Mouse (Mus musculus) neural tube, embryonic 11.5 days (tissue): ENCODE results near the gene Col6a1. TPM values are rescaled to one million over a fixed set of nuclear protein-coding genes. Genes with fewer than 3 reads are reported as not detected.
"Not testable (repeated sequence)": the region's sequence is repeated elsewhere in the genome, so short reads cannot be mapped to it uniquely, and the experiment has no call there.

ENCODE experiments used
- ATAC-seq: fragments of 200-750 bp; cut with Nextera tagmentation; 2 replicates; pipeline ENCODE4 v1.8.0; 2017; ENCODE audit warnings: moderate number of reproducible peaks, mild to moderate bottlenecking, moderate TSS enrichment, moderate library complexity; ENCODE audit not compliant: insufficient read depth, low FRiP score, low TSS enrichment
- DNase-seq: peaks from one replicate; pipeline ENCODE4 v3.0.0-alpha.2; 2015; ENCODE audit warnings: low spot score
- H3K27ac ChIP-seq: fragments of 300-500 bp; sonication (generic); 2 replicates; pipeline ENCODE4 v1.5.1; 2014; ENCODE audit warnings: low read depth, mild to moderate bottlenecking, low read length
- H3K27me3 ChIP-seq: fragments of 300-500 bp; sonication (generic); 2 replicates; pipeline ENCODE4 v1.6.1; 2014; ENCODE audit warnings: mild to moderate bottlenecking, low read length, mixed read lengths; ENCODE audit not compliant: control insufficient read depth, insufficient read depth
- H3K36me3 ChIP-seq: fragments of 300-500 bp; sonication (generic); 2 replicates; pipeline ENCODE4 v1.6.1; 2014; ENCODE audit warnings: mild to moderate bottlenecking, low read length, moderate library complexity, mixed read lengths; ENCODE audit not compliant: control insufficient read depth, insufficient read depth
- H3K4me1 ChIP-seq: fragments of 300-500 bp; sonication (generic); 2 replicates; pipeline ENCODE4 v1.6.1; 2014; ENCODE audit warnings: low read length, mixed read lengths; ENCODE audit not compliant: control insufficient read depth, insufficient read depth
- H3K4me2 ChIP-seq: fragments of 300-500 bp; sonication (generic); 2 replicates; pipeline ENCODE4 v1.6.1; 2014; ENCODE audit warnings: low read depth, mild to moderate bottlenecking, moderate library complexity
- H3K4me3 ChIP-seq: fragments of 300-500 bp; sonication (generic); 2 replicates; pipeline ENCODE4 v1.5.1; 2014; ENCODE audit warnings: low read depth, low read length
- H3K9ac ChIP-seq: fragments of 300-500 bp; sonication (generic); 2 replicates; pipeline ENCODE4 v1.6.1; 2014; ENCODE audit warnings: mild to moderate bottlenecking, low read length
- H3K9me3 ChIP-seq: fragments of 300-500 bp; sonication (generic); 2 replicates; pipeline ENCODE4 v1.6.1; 2016; ENCODE audit warnings: low read length; ENCODE audit not compliant: control insufficient read depth
- WGBS: fragments of 180-500 bp; shearing (Covaris S2); extraction: QIAGEN DNeasy Blood & Tissue Kit; methylation state at CpG from one replicate; pipeline ENCODE4 v1.1.7; 2014; 5-methylcytosine and 5-hydroxymethylcytosine counted together
- polyA plus RNA-seq: library from polyadenylated mRNA; unstranded; fragments of >200 nt; fragmentation: Nextera tagmentation; extraction: Ambion mirVana; gene quantifications from 2 replicates; pipeline ENCODE4 v1.2.1, GENCODE M21; 2014

Gene Col6a1
- polyA plus RNA-seq, 1 experiment from 2014 or later, result 12.6 TPM

GRCm38 (mm10) chr10:76753640-76754039 is 27.7 kb upstream of the Col6a1 start:
- WGBS, result 88% methylated on average over 3 of the region's 3 CpGs
- no peak for DNase-seq
- ATAC-seq, result no peak

GRCm38 (mm10) chr10:76744267-76744666 is 18.3 kb upstream of the Col6a1 start:
- H3K27me3 ChIP-seq, H3K4me2 ChIP-seq, H3K4me3 ChIP-seq, H3K36me3 ChIP-seq, H3K9me3 ChIP-seq, DNase-seq, H3K27ac ChIP-seq, H3K9ac ChIP-seq, ATAC-seq, H3K4me1 ChIP-seq: not testable (repeated sequence)
- 60% methylated on average over 11 of the region's 11 CpGs for WGBS

More at GRCm38 (mm10) chr10:76753640-76754039, 27.7 kb upstream of the Col6a1 start:
- Histone ChIP-seq H3K9me3 (no peaks in the 10 kb centered on the region), H3K4me1 (no peaks in the 10 kb centered on the region), H3K4me2 (no peak overlapping the region), H3K36me3 (no peaks in the 10 kb centered on the region), H3K27me3 (no peaks in the 10 kb centered on the region), H3K9ac (no peak overlapping the region), H3K27ac (no peak overlapping the region), H3K4me3 (no peak overlapping the region)

- no peaks in the 10 kb centered on the region for H3K9me3 ChIP-seq
- H3K4me1 ChIP-seq, result 0 out of 2 replicates have a peak, but pooled peaks cover 5% of the 10 kb centered on the region
- no peak overlapping the region for H3K4me2 ChIP-seq
- no peaks in the 10 kb centered on the region for H3K36me3 ChIP-seq
- no peak overlapping the region for H3K9ac ChIP-seq
- ATAC-seq, result no peak
- 65% methylated on average over 8 of the region's 8 CpGs for WGBS
- no peaks in the 10 kb centered on the region for H3K27me3 ChIP-seq
- no peak overlapping the region for H3K4me3 ChIP-seq
- H3K27ac ChIP-seq, result no peak overlapping the region
- DNase-seq, result no peak
These were observed 10.8 kb upstream of the Col6a1 start for GRCm38 (mm10) chr10:76736764-76737163.

- Histone ChIP-seq H3K4me2 (no peak overlapping the region), H3K4me3 (no peak overlapping the region), H3K27ac (no peak overlapping the region), H3K4me1 (0 out of 2 replicates have a peak, but pooled peaks cover 5% of the 10 kb centered on the region), H3K36me3 (no peaks in the 10 kb centered on the region), H3K9ac (no peak overlapping the region), H3K9me3 (no peaks in the 10 kb centered on the region), H3K27me3 (no peaks in the 10 kb centered on the region)
- 6% methylated on average over 4 of the region's 4 CpGs for WGBS
- DNase-seq (peak; percentile 80), ATAC-seq (0 out of 2 replicates have a peak, but pooled peaks have one; percentile 45)
These were observed 9.0 kb upstream of the Col6a1 start for GRCm38 (mm10) chr10:76734979-76735378.

GRCm38 (mm10) chr10:76733677-76734068 is 7.7 kb upstream of the Col6a1 start:
- Histone ChIP-seq H3K27ac (0 out of 2 replicates have a peak overlapping the region, but pooled peaks have one; percentile 3), H3K4me1 (0 out of 2 replicates have a peak, but pooled peaks cover 5% of the 10 kb centered on the region), H3K36me3 (no peaks in the 10 kb centered on the region), H3K4me2 (peak overlapping the region; percentile 15; the same call in 1 of the 2 replicates), H3K9me3 (no peaks in the 10 kb centered on the region), H3K4me3 (no peak overlapping the region), H3K27me3 (no peaks in the 10 kb centered on the region), H3K9ac (peak overlapping the region; percentile 27; the same call in 1 of the 2 replicates)
- ATAC-seq (no peak), DNase-seq (no peak)
- WGBS, result 50% methylated on average over 3 of the region's 3 CpGs

- peak; percentile 81 for DNase-seq
- Histone ChIP-seq H3K27ac (0 out of 2 replicates have a peak overlapping the region, but pooled peaks have one; percentile 3), H3K9me3 (no peaks in the 10 kb centered on the region), H3K36me3 (no peaks in the 10 kb centered on the region), H3K4me1 (0 out of 2 replicates have a peak, but pooled peaks cover 5% of the 10 kb centered on the region), H3K27me3 (no peaks in the 10 kb centered on the region), H3K4me3 (no peak overlapping the region), H3K4me2 (peak overlapping the region; percentile 15; the same call in 1 of the 2 replicates), H3K9ac (peak overlapping the region; percentile 27; the same call in 1 of the 2 replicates)
- ATAC-seq, result no peak
- 16% methylated on average over 17 of the region's 17 CpGs for WGBS
These were observed 7.1 kb upstream of the Col6a1 start for GRCm38 (mm10) chr10:76732881-76733676.

GRCm38 (mm10) chr10:76732391-76732790 is 6.4 kb upstream of the Col6a1 start:
- H3K4me2 ChIP-seq, result no peak overlapping the region
- ATAC-seq (no peak), DNase-seq (no peak)
- H3K36me3 ChIP-seq, result no peaks in the 10 kb centered on the region
- no peaks in the 10 kb centered on the region for H3K27me3 ChIP-seq
- WGBS, result 66% methylated on average over 6 of the region's 6 CpGs
- no peak overlapping the region for H3K9ac ChIP-seq
- H3K4me3 ChIP-seq, result no peak overlapping the region
- no peaks in the 10 kb centered on the region for H3K9me3 ChIP-seq
- H3K4me1 ChIP-seq, result 0 out of 2 replicates have a peak, but pooled peaks cover 5% of the 10 kb centered on the region
- no peak overlapping the region; the same call in 1 of the 2 replicates for H3K27ac ChIP-seq

- H3K4me3 ChIP-seq, result no peak overlapping the region
- H3K9ac ChIP-seq, result no peak overlapping the region
- H3K4me1 ChIP-seq, result 0 out of 2 replicates have a peak, but pooled peaks cover 5% of the 10 kb centered on the region
- no peak overlapping the region for H3K4me2 ChIP-seq
- H3K9me3 ChIP-seq, result no peaks in the 10 kb centered on the region
- H3K27ac ChIP-seq, result no peak overlapping the region
- ATAC-seq (no peak), DNase-seq (no peak)
- 70% methylated on average over 20 of the region's 20 CpGs for WGBS
- H3K27me3 ChIP-seq, result no peaks in the 10 kb centered on the region
- no peaks in the 10 kb centered on the region for H3K36me3 ChIP-seq
These were observed 5.8 kb upstream of the Col6a1 start for GRCm38 (mm10) chr10:76731621-76732239.
